Mouse (Mus musculus): ENCODE measurements around the gene Meis1.

Meis1 gene

DNA sequence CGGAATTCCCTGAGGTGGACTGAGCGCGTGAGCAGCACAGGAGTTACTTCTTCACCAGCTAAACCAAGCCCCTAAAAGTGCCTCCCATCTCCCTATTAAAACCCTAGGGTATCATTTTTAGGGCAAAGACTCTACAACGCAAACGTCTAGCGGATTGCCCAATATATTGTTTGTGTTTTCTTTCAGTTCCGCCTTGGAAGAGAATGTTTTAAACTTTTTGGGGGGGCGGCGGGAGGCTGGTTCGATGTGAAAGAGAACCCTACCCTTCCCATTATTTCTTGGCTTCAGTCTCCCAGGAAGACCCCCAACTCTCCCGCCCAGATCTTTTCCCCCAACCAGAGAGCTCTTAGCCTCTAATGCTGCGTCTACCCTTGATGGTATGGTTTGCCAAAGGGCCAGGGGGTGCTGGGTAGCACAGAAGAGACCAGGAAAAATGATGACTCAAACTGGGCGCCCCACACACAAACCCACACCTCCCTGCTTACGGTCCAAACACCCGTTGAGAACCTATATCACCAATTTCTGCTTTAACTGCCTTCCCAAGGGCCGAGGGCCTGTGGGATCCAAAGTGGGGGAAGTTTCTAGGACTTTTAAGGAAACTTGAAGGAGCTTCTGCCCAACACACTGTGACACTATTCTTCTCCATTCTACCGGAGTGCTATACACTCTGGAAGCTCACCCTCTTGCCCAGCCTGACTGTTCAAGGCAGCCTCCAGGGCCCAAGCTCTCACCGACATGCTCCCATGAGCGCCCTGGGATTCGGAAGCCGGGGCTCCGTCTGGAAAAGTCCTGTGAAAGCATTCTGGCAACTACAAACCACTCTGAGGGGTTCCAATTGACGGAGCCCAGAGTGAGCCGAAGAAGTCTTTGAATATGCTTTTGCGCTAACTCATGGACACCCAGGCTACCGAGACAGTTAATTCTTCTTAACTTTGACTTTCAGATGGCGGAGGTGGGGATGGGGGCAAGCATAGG, 142.6 kb downstream of the Meis1 start:
- DNase-seq (ENCODE audit: low read depth): no peak

GRCm38 (mm10) chr11:18875001-18875902, 143.5 kb downstream of the Meis1 start:
- no peak for DNase-seq (ENCODE audit: low read depth)

- DNase-seq (ENCODE audit: low read depth): no peak
Measured at GRCm38 (mm10) chr11:18874278-18875000, 144.3 kb downstream of the Meis1 start.

- DNase-seq (ENCODE audit: low read depth): no peak
Measured at GRCm38 (mm10) chr11:18873451-18874277, 145.1 kb downstream of the Meis1 start.

DNA sequence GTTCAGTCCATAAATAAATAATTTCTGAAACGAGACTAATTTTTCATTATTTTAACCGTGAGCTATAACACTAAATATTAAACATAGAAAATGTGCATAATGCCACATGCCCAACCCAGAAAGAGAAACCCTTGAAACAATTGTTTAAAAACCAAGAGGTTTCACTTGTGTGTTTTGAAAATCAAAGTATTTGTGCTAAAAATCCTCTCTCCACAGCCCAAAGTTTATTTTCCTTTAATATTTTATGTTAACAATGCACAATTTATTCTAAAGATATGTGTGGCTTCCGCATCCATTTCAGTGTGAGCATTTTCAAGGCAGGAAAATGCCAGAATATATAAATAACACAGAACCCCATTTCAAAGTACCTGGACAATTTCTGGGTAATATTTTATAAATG, 146.0 kb downstream of the Meis1 start:
- peak; percentile 16 for DNase-seq (ENCODE audit: low read depth)

DNA sequence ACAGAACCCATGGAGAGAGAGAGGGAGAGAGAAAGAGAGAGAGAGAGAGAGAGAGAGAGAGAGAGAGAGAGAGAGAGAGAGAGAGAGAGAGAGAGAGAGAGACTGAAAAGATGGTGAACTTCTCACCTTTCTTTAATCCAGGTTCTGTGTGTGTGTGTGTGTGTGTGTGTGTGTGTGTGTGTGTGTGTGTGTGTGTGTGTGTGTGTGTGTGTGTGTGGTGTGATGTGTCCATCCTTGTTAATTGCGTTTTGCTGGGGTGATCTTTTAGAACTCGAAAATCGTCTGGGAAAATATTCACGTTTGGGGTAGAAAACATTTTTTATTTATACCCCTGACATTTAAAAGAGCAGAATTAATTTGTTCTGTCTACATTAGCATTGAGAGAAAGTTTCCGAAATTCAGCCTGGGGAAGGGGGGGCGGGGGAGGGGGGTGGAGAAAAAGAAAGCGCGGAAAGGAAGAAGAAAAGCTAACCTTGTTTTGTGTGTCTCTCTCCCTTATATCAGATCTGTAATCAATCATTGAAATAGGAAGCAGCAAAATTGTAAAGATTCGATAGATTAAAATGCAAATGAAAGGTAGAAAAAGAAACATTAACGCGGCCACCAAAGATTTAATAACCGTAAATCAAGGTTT, 146.6 kb downstream of the Meis1 start:
- no peak for DNase-seq (ENCODE audit: low read depth)

DNA sequence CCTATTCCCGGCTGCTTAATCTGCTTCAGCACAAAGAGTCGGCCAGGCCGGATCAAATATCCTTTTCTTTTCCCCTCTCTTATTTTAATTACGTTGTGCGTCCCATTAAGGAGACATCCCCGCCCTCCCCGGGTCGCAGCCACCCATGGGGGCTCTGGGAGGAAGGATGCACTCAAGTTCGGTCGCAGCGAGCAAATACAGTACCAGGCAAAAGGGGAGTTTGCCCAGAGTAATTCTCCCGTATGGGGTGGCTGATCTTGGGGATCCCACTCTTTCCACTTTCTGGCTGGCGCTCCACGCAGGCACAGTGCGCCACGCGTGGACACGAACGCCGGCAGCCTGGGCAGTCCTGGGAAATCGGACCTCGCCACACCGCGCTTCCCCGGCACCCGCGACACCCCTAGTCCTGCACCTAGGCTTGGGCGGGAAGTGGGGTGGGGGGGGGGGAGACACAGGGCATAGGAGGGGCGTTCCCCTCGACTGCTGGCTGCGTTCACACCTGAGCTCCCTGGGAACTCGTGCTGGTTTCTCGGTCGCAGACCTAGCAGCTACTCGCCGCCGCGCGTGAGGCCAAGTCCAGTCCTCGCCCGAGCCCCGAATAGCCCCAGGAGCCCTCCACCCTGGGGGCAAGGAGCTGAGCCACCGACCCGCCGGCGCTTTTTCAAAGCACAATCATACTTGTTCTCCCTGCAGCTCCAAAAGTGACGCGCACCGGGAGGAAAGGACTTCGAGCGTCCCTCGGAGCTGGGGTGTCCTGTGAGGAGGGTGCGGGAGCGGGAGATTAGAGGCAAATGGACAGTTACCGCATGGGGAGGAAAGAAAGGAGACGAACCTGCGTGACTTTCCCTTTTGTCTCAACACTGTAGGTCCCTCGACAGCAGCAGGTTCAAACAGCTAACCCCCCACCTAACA, 147.4 kb downstream of the Meis1 start:
- DNase-seq (ENCODE audit: low read depth): peak; percentile 19

DNA sequence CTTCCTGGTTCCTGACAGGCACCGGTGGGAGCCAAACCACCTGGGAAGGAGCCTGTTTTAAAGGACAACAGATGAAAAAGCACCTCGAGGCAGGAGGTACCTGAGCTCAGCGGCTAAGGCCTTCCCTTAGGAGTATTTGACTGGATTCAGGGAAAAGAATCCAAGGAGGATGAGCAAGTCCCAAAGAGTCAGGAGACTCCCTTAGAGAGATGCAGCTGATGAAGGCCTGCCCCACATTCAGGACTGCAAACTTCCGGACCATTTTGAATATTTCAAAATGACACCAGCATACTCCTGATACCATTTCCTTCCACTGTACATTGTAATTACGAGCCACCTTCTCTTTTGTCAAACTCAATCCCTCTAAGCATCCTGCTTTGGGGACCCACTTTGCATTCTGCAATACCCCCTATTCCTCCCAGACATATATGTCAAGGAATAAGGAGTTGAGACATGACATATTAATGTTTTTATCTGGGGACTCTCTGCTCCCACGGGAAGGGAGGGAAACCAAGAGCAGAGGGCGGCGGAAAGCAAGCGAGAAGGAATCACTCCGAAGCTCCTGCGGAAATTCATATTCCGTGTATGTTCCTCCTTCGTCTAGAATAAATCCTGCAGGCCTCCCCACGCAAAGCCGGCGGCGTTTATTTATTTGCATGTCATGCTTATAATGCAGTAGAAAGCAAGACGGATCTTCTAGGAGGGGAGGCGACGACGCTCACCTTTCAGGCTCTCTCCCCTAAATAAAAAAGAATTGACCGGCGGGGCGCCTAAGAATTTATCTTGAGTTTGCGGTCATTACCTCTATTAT, 148.5 kb downstream of the Meis1 start:
- peak; percentile 15 for DNase-seq (ENCODE audit: low read depth)

GRCm38 (mm10) chr11:18869429-18869969, 149.3 kb downstream of the Meis1 start:
- no peak for DNase-seq (ENCODE audit: low read depth)

DNA sequence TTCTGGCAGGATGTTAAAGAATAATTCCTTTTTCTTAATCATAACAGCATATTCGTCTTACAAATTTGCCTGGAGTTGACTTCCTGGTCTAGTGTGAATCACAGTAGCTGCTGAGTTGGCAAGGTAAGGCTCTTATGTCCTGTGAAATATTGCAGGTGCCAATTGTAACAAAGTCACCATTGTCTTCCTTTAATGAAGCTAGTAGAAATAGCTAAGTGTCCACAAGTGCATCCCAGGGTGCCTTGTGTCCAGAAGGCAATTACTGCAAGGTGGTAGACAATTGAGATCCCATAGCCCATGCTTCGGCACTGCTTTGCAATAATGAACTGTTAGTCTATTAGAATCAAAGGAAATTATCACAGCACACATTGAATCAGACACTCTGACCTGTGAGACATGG, 151.1 kb downstream of the Meis1 start:
- DNase-seq (ENCODE audit: low read depth): no peak

DNA sequence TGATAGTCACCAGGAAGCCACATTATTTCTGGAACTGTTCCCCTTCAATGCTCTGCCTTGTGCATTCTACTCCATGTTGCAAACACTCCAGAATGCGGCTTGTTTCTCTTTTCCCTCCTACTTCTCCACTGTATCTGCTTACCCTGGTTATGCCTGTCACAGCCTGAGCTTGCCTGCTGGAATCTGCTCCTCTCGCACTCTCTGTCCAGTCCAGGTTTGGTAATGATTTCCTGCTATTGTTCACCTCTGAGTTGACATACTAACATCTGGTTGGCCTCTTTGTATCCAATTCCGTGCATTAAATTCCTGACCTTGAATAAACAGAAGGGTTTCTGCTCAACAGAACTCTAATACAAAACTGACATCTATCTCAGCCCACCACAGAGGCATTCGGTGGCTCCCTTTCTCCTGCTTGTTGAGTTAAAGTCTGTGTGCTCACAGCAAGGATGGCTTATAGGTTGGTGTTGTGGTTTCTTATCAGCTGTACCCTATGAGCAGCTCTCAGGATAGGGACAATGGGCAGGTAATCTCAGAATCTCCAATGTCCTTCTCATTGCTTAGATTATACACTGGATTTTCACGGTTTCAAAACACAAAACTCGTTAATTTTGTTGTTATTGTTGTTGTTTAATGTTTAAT, 152.5 kb downstream of the Meis1 start:
- no peak for DNase-seq (ENCODE audit: low read depth)

DNA sequence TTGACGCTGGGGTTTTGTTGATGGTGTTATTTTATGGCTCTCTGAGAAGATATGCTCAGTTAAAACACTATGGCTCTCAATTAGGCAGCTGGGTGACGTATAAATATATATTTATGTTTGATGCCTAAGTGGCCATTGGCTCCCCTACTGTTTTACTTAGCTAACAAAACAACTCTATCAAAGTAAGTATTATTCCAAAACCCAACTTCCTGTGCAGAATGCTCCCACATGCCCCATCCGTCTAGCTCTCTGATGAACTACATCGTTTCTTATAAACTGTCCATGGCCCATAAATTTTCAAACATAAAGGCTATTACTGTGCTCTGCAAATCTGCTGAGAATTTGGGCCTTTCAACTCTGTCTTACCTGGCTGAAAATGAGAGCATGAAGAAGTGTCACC, 168.0 kb downstream of the Meis1 start:
- no peak for DNase-seq (ENCODE audit: low read depth)

DNA sequence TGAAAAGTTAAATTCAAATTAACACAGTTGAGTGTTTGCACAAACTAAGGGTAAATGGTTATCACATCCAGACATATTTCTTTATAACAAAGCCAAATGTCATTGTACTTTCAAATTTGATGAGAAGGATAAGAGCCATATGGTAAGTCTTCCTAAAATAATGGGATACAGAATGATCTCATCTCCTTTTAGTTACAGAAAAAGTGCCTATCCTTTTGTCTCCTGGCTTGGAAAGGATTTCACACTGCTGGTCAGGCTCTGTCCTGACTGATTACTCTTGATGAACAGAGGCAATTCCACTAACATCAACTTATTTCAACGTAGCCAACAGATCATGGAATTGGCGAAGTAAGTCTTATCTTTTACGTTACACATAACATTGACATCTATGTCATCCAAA, 171.1 kb downstream of the Meis1 start:
- no peak for DNase-seq (ENCODE audit: low read depth)

- DNase-seq (ENCODE audit: low read depth): no peak
Measured at GRCm38 (mm10) chr11:18846472-18846871, 172.3 kb downstream of the Meis1 start.

DNA sequence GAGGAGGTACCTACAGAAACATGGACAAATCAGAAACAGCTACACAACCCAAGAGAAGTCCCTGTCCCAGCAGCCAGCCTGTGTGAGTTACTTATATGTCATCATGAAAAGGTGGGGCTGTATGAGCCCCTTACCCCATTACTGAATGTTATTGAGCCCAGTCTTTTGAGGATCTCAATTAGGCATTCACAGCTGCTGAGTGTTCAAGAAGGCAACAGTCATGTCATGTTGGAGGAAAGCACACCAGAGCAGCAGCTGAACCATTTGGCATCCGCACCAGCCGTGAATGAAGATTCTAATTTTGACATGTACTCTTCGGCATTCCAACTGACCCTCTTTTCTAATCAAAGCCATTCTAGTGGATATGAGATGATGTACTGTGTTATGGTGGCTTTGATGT, 172.9 kb downstream of the Meis1 start:
- DNase-seq (ENCODE audit: low read depth): no peak

GRCm38 (mm10) chr11:18845466-18845865, 173.3 kb downstream of the Meis1 start:
- DNase-seq (ENCODE audit: low read depth): no peak

- no peak for DNase-seq (ENCODE audit: low read depth)
Measured at GRCm38 (mm10) chr11:18830087-18830486, 188.7 kb downstream of the Meis1 start.

Measured in fibroblast of lung, adult 2 months (primary cell).